Mouse (Mus musculus): ENCODE measurements around the gene Trhr2.

DNA sequence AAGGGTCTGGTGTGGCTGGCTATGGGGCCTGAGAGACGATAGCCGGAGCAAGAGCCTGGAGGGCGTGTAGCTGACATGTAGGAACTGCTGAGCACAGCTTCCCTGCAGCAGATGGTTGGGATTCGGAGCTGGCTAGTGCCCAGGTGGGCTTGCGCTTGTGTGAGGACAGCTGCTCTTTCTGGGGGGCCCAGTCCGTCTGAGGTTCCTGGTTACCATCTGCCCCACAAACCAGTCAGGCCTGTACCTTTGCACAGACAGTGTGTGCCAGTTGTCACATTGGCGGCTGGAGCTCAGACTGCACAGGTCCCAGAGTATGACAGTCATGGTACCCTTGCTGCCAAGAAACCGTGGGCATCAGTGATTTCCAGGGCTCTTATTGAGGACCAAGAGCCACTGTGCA, 52.7 kb downstream of the Trhr2 start:
- TF ChIP-seq CTCF (IDR thresholded peaks at IDR 0.05): no peak
- TF ChIP-seq EP300 (IDR thresholded peaks at IDR 0.05): no peak

Measured in lung, postnatal 0 days (tissue).